Mouse (Mus musculus) CD4-positive helper T cell, adult 2 months (primary cell): ENCODE data around the gene Zfp831.

ENCODE experiments used
- DNase-seq: peaks from one replicate; pipeline ENCODE4 v3.0.0-alpha.2; 2012; ENCODE audit warnings: low read depth, missing footprints, low spot score

The Zfp831 gene

GRCm38 (mm10) chr2:174644975-174645374 lies 1.6 kb downstream of the Zfp831 start:
- no peak for DNase-seq

- no peak for DNase-seq
Observed at GRCm38 (mm10) chr2:174652864-174653263, 9.5 kb downstream of the Zfp831 start.

GRCm38 (mm10) chr2:174655341-174655740 lies 12.0 kb downstream of the Zfp831 start:
- no peak for DNase-seq

GRCm38 (mm10) chr2:174658229-174658844 lies 15.0 kb downstream of the Zfp831 start:
- peak; percentile 61 for DNase-seq

- no peak for DNase-seq
Observed at GRCm38 (mm10) chr2:174659874-174660273, 16.5 kb downstream of the Zfp831 start.

GRCm38 (mm10) chr2:174660321-174660720 lies 17.0 kb downstream of the Zfp831 start:
- no peak for DNase-seq

GRCm38 (mm10) chr2:174661436-174662171 lies 18.3 kb downstream of the Zfp831 start:
- no peak for DNase-seq

- no peak for DNase-seq
Observed at GRCm38 (mm10) chr2:174662593-174662992, 19.3 kb downstream of the Zfp831 start.

GRCm38 (mm10) chr2:174665404-174665803 lies 22.1 kb downstream of the Zfp831 start:
- DNase-seq = no peak

- DNase-seq = no peak
Observed at GRCm38 (mm10) chr2:174668806-174669205, 25.5 kb downstream of the Zfp831 start.

- DNase-seq = peak; percentile 44
Observed at GRCm38 (mm10) chr2:174672506-174673190, 29.3 kb downstream of the Zfp831 start.

- peak; percentile 70 for DNase-seq
Observed at GRCm38 (mm10) chr2:174673592-174674286, 30.4 kb downstream of the Zfp831 start.

GRCm38 (mm10) chr2:174674287-174675045 lies 31.1 kb downstream of the Zfp831 start:
- DNase-seq = no peak

- peak; percentile 75 for DNase-seq
Observed at GRCm38 (mm10) chr2:174675642-174676041, 32.3 kb downstream of the Zfp831 start.

- DNase-seq = no peak
Observed at GRCm38 (mm10) chr2:174701351-174701750, 58.0 kb downstream of the Zfp831 start.

GRCm38 (mm10) chr2:174707101-174707500 lies 63.8 kb downstream of the Zfp831 start:
- DNase-seq = no peak

GRCm38 (mm10) chr2:174708587-174708986 lies 65.3 kb downstream of the Zfp831 start:
- no peak for DNase-seq

GRCm38 (mm10) chr2:174710185-174710584 lies 66.9 kb downstream of the Zfp831 start:
- no peak for DNase-seq

- DNase-seq = no peak
Observed at GRCm38 (mm10) chr2:174712043-174712442, 68.7 kb downstream of the Zfp831 start.

- no peak for DNase-seq
Observed at GRCm38 (mm10) chr2:174715938-174716337, 72.6 kb downstream of the Zfp831 start.

GRCm38 (mm10) chr2:174717857-174718256 lies 74.5 kb downstream of the Zfp831 start:
- DNase-seq = no peak
